Mouse (Mus musculus) kidney, adult 2 months (tissue): ENCODE results near the gene Gigyf2.

Experiments
- CTCF ChIP-seq: fragments of 200-500 bp; conservative IDR thresholded peaks from 2 replicates; pipeline ENCODE4 v1.5.1; 2011; ENCODE audit warnings: low read depth, mild to moderate bottlenecking, control low read depth, low read length, moderate library complexity, mixed read lengths; ENCODE audit not compliant: insufficient read depth, insufficient read length
- POLR2A ChIP-seq: fragments of 200-500 bp; IDR thresholded peaks from one replicate; pipeline ENCODE4 v1.6.1; 2011; ENCODE audit warnings: low read depth, low read length, control low read depth

- no peak for TF ChIP-seq POLR2A
- no peak for TF ChIP-seq CTCF
Measured at GRCm38 (mm10) chr1:87404710-87405109, 77.9 kb downstream of the Gigyf2 start.
